Mouse (Mus musculus): ENCODE measurements at regions not wholly inside any gene's neighbourhood (a gene's known extent, or its start where the extent isn't known, plus 50 kb on each side); places are given as distances from the start of the nearest gene placed in this dataset.

- Histone ChIP-seq H3K9me3 (no peaks in the 10 kb centered on the region), H3K4me2 (replicated peaks) (no peak overlapping the region), H3K27me3 (no peaks in the 10 kb centered on the region), H3K27ac (no peak overlapping the region), H3K4me1 (peaks cover 5% of the 10 kb centered on the region; the same call in 1 of the 2 replicates), H3K4me3 (no peak overlapping the region), H3K9ac (no peak overlapping the region), H3K36me3 (no peaks in the 10 kb centered on the region)
- WGBS = 79% methylated on average over 8 of the region's 8 CpGs
- no peak for ATAC-seq (ENCODE audit: low FRiP score, low read depth)
These were observed 203.0 kb upstream of the Nsun2 start for GRCm38 (mm10) chr13:69330412-69331000.

- H3K36me3 ChIP-seq = no peaks in the 10 kb centered on the region
- H3K9me3 ChIP-seq = no peaks in the 10 kb centered on the region
- H3K27ac ChIP-seq = no peak overlapping the region
- H3K4me3 ChIP-seq = no peak overlapping the region
- no peaks in the 10 kb centered on the region for H3K27me3 ChIP-seq
- ATAC-seq (ENCODE audit: low FRiP score, low read depth) = no peak
- H3K4me2 ChIP-seq (replicated peaks) = no peak overlapping the region
- no peak overlapping the region for H3K9ac ChIP-seq
- peaks cover 5% of the 10 kb centered on the region; the same call in 1 of the 2 replicates for H3K4me1 ChIP-seq
- WGBS = 32% methylated on average over 19 of the region's 19 CpGs
These were observed 201.8 kb upstream of the Nsun2 start for GRCm38 (mm10) chr13:69331537-69332435.

- Histone ChIP-seq H3K4me1 (no peaks in the 10 kb centered on the region), H3K4me2 (replicated peaks) (no peak overlapping the region), H3K36me3 (no peaks in the 10 kb centered on the region), H3K9me3 (0 out of 2 replicates have a peak, but pooled peaks cover 4% of the 10 kb centered on the region), H3K27ac (no peak overlapping the region), H3K4me3 (no peak overlapping the region), H3K27me3 (no peaks in the 10 kb centered on the region), H3K9ac (no peak overlapping the region)
- no peak for ATAC-seq (ENCODE audit: low FRiP score, low read depth)
These were observed 189.7 kb upstream of the Nsun2 start for GRCm38 (mm10) chr13:69343806-69344205.

GRCm38 (mm10) chr13:69357435-69357834, 176.1 kb upstream of the Nsun2 start:
- WGBS = 91% methylated on average over 6 of the region's 6 CpGs

GRCm38 (mm10) chr13:69365880-69366490, 167.6 kb upstream of the Nsun2 start:
- no peak overlapping the region for H3K9ac ChIP-seq
- H3K27ac ChIP-seq = no peak overlapping the region
- H3K4me1 ChIP-seq = no peaks in the 10 kb centered on the region
- peaks cover 12% of the 10 kb centered on the region; the same call in 1 of the 2 replicates for H3K9me3 ChIP-seq
- H3K27me3 ChIP-seq = no peaks in the 10 kb centered on the region
- H3K36me3 ChIP-seq = no peaks in the 10 kb centered on the region
- no peak for ATAC-seq (ENCODE audit: low FRiP score, low read depth)
- no peak overlapping the region for H3K4me3 ChIP-seq
- WGBS = 60% methylated on average over 1 of the region's 1 CpGs
- no peak overlapping the region for H3K4me2 ChIP-seq (replicated peaks)

More at GRCm38 (mm10) chr13:69357435-69357834, 176.1 kb upstream of the Nsun2 start:
- no peaks in the 10 kb centered on the region for H3K27me3 ChIP-seq
- no peak overlapping the region for H3K4me3 ChIP-seq
- no peaks in the 10 kb centered on the region for H3K9me3 ChIP-seq
- H3K9ac ChIP-seq = no peak overlapping the region
- H3K4me1 ChIP-seq = no peaks in the 10 kb centered on the region
- H3K36me3 ChIP-seq = no peaks in the 10 kb centered on the region
- ATAC-seq (ENCODE audit: low FRiP score, low read depth) = no peak
- no peak overlapping the region for H3K27ac ChIP-seq
- no peak overlapping the region for H3K4me2 ChIP-seq (replicated peaks)

GRCm38 (mm10) chr13:69373101-69373815, 160.3 kb upstream of the Nsun2 start:
- WGBS = 75% methylated on average over 6 of the region's 6 CpGs
- no peak for ATAC-seq (ENCODE audit: low FRiP score, low read depth)
- peaks cover 7% of the 10 kb centered on the region; the same call in 1 of the 2 replicates for H3K9me3 ChIP-seq
- H3K36me3 ChIP-seq = no peaks in the 10 kb centered on the region
- H3K9ac ChIP-seq = no peak overlapping the region
- no peaks in the 10 kb centered on the region for H3K27me3 ChIP-seq
- H3K4me1 ChIP-seq = no peaks in the 10 kb centered on the region
- H3K27ac ChIP-seq = no peak overlapping the region
- H3K4me3 ChIP-seq = no peak overlapping the region
- H3K4me2 ChIP-seq (replicated peaks) = no peak overlapping the region

GRCm38 (mm10) chr13:69373816-69374142, 159.8 kb upstream of the Nsun2 start:
- no peaks in the 10 kb centered on the region for H3K36me3 ChIP-seq
- no peaks in the 10 kb centered on the region for H3K4me1 ChIP-seq
- H3K4me3 ChIP-seq = no peak overlapping the region
- H3K27ac ChIP-seq = no peak overlapping the region
- no peak for ATAC-seq (ENCODE audit: low FRiP score, low read depth)
- 67% methylated on average over 1 of the region's 1 CpGs for WGBS
- H3K9ac ChIP-seq = no peak overlapping the region
- no peaks in the 10 kb centered on the region for H3K27me3 ChIP-seq
- no peak overlapping the region for H3K4me2 ChIP-seq (replicated peaks)
- 0 out of 2 replicates have a peak, but pooled peaks cover 3% of the 10 kb centered on the region for H3K9me3 ChIP-seq

GRCm38 (mm10) chr13:69380403-69380802, 153.1 kb upstream of the Nsun2 start:
- no peak overlapping the region for H3K9ac ChIP-seq
- no peaks in the 10 kb centered on the region for H3K27me3 ChIP-seq
- no peak overlapping the region for H3K4me3 ChIP-seq
- WGBS = 62% methylated on average over 4 of the region's 4 CpGs
- ATAC-seq (ENCODE audit: low FRiP score, low read depth) = no peak
- H3K4me2 ChIP-seq (replicated peaks) = no peak overlapping the region
- no peak overlapping the region for H3K27ac ChIP-seq
- no peaks in the 10 kb centered on the region for H3K4me1 ChIP-seq
- H3K36me3 ChIP-seq = no peaks in the 10 kb centered on the region
- no peaks in the 10 kb centered on the region for H3K9me3 ChIP-seq

- no peak overlapping the region for H3K4me3 ChIP-seq
- no peak overlapping the region for H3K27ac ChIP-seq
- H3K4me2 ChIP-seq (replicated peaks) = no peak overlapping the region
- no peaks in the 10 kb centered on the region for H3K9me3 ChIP-seq
- no peak for ATAC-seq (ENCODE audit: low FRiP score, low read depth)
- no peaks in the 10 kb centered on the region for H3K27me3 ChIP-seq
- no peaks in the 10 kb centered on the region for H3K4me1 ChIP-seq
- no peak overlapping the region for H3K9ac ChIP-seq
- no peaks in the 10 kb centered on the region for H3K36me3 ChIP-seq
These were observed 148.8 kb upstream of the Nsun2 start for GRCm38 (mm10) chr13:69384767-69385166.

- 75% methylated on average over 11 of the region's 11 CpGs for WGBS
- H3K9me3 ChIP-seq = 0 out of 2 replicates have a peak, but pooled peaks cover 3% of the 10 kb centered on the region
- H3K36me3 ChIP-seq = no peaks in the 10 kb centered on the region
- H3K4me3 ChIP-seq = no peak overlapping the region
- no peak overlapping the region for H3K4me2 ChIP-seq (replicated peaks)
- no peak for ATAC-seq (ENCODE audit: low FRiP score, low read depth)
- no peak overlapping the region for H3K27ac ChIP-seq
- no peak overlapping the region for H3K9ac ChIP-seq
- no peaks in the 10 kb centered on the region for H3K27me3 ChIP-seq
- H3K4me1 ChIP-seq = no peaks in the 10 kb centered on the region
These were observed 140.4 kb upstream of the Nsun2 start for GRCm38 (mm10) chr13:69392917-69393827.

- no peak for ATAC-seq (ENCODE audit: low FRiP score, low read depth)
- Histone ChIP-seq H3K4me2 (replicated peaks) (no peak overlapping the region), H3K9ac (no peak overlapping the region), H3K9me3 (0 out of 2 replicates have a peak, but pooled peaks cover 3% of the 10 kb centered on the region), H3K36me3 (no peaks in the 10 kb centered on the region), H3K4me3 (no peak overlapping the region), H3K4me1 (no peaks in the 10 kb centered on the region), H3K27me3 (no peaks in the 10 kb centered on the region), H3K27ac (no peak overlapping the region)
- 85% methylated on average over 4 of the region's 4 CpGs for WGBS
These were observed 139.0 kb upstream of the Nsun2 start for GRCm38 (mm10) chr13:69394544-69394943.
